Mouse (Mus musculus) cerebellum, adult 2 months (tissue): Measurements from ENCODE around the gene Pfkfb1.

ENCODE experiments used
- CTCF ChIP-seq: fragments of 200-500 bp; IDR thresholded peaks from 2 replicates; pipeline ENCODE4 v1.5.1; 2011; ENCODE audit warnings: low read depth, mild to moderate bottlenecking, control low read depth, low read length, moderate library complexity, borderline replicate concordance; ENCODE audit not compliant: insufficient read depth
- POLR2A ChIP-seq: fragments of 200-500 bp; IDR thresholded peaks from 2 replicates; pipeline ENCODE4 v1.6.1; 2011; ENCODE audit warnings: low read length, control low read depth, borderline replicate concordance; ENCODE audit not compliant: insufficient read depth

DNA sequence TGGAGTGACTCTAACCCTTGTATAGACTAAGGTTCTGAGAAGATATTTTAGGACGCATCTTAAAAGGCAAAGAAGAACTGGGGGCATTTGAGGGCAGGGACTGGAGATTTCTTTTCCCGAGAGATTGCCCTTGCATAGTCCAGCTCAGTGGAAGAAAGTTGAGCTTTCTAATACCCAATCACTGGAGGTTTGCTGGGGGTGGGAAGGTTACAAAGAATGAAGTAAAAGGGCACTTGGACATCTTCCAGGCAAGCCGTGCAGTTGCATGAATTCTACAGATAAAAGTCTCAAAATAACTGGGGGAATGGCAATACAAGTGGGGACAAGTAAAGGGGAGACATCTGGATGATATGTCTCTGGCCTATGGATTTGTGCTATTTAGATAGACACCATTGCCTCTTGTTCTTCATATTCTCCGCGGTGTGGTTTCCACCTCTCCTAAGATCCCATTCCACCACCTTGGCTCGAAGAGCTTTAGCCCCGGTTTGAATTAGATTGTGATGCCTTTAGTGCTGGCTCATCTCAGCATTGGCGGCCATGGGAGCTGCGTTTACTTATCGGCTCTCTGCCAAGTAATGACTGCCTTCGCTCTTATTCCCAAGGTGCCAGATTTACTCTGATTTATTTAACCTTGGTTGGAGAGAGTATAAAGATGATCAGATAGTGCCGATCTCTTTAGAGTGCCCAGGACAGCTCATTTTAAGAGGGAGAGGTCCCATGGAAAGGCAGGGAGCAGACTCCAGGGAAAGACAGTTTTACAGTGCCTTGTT is 5.4 kb downstream of the Pfkfb1 start:
- no peak for TF ChIP-seq POLR2A
- TF ChIP-seq CTCF: no peak
